Mouse (Mus musculus): ENCODE data around the gene Ccnjl. TPM values are rescaled to one million over a fixed set of nuclear protein-coding genes. Genes with fewer than 3 reads are reported as not detected.

Ccnjl gene
- polyA plus RNA-seq, 1 experiment from 2014 or later = 19.5 TPM

- H3K9ac ChIP-seq (ENCODE audit: low read length) = peak overlapping the region; percentile 28
- peak overlapping the region; percentile 45 for H3K4me2 ChIP-seq (ENCODE audit: low read depth, low read length)
- H3K9me3 ChIP-seq (replicated peaks; ENCODE audit: control insufficient read depth, low read length) = no peaks in the 10 kb centered on the region
- peak overlapping the region; percentile 75 for H3K27ac ChIP-seq (ENCODE audit: low read length)
- H3K4me1 ChIP-seq (ENCODE audit: control insufficient read depth, insufficient read depth, low read length) = peaks cover 20% of the 10 kb centered on the region
- H3K27me3 ChIP-seq (ENCODE audit: control insufficient read depth, insufficient read depth, low read length) = no peaks in the 10 kb centered on the region
- no peaks in the 10 kb centered on the region for H3K36me3 ChIP-seq (ENCODE audit: control insufficient read depth, insufficient read depth)
- peak; percentile 65 for ATAC-seq (replicated peaks; ENCODE audit: extremely low read depth, insufficient read depth, low FRiP score)
- WGBS = 11% methylated on average over 18 of the region's 19 CpGs
- no peak overlapping the region for H3K4me3 ChIP-seq (ENCODE audit: low read length)
Observed at GRCm38 (mm10) chr11:43633658-43634401, 105.2 kb downstream of the Ccnjl start.

Other genes with a start within 250 kb of the Ccnjl start
- 110 and 121 TPM in 2 replicates for gene Pttg1, start 102.5 kb upstream of the Ccnjl start, polyA plus RNA-seq (2015; fragmentation: Nextera tagmentation; extraction: Ambion mirVana)
- 37.6 and 40.5 TPM in 2 replicates for gene Slu7, start 95.0 kb upstream of the Ccnjl start, polyA plus RNA-seq (2015; fragmentation: Nextera tagmentation; extraction: Ambion mirVana)
- gene C1qtnf2, start 54.5 kb upstream of the Ccnjl start, polyA plus RNA-seq (2015; fragmentation: Nextera tagmentation; extraction: Ambion mirVana) = 6.2 and 6.3 TPM in 2 replicates
- 4.5 and 5.5 TPM in 2 replicates for gene 4933415A04Rik, start 58.3 kb downstream of the Ccnjl start, polyA plus RNA-seq (2015; fragmentation: Nextera tagmentation; extraction: Ambion mirVana)
- 18.3 TPM in 1 of 2 replicates, not detected in the other for gene Fabp6, start 72.8 kb downstream of the Ccnjl start, polyA plus RNA-seq (2015; fragmentation: Nextera tagmentation; extraction: Ambion mirVana)
- 15.5 and 17.4 TPM in 2 replicates for gene Pwwp2a, start 153.2 kb downstream of the Ccnjl start, polyA plus RNA-seq (2015; fragmentation: Nextera tagmentation; extraction: Ambion mirVana)
- 50.1 and 54.9 TPM in 2 replicates for gene Ttc1, start 219.2 kb downstream of the Ccnjl start, polyA plus RNA-seq (2015; fragmentation: Nextera tagmentation; extraction: Ambion mirVana)